Mouse (Mus musculus): ENCODE measurements around the gene Ankrd17. TPM values are rescaled to one million over a fixed set of nuclear protein-coding genes. Genes with fewer than 3 reads are reported as not detected.

Ankrd17 gene
- total and polyA plus RNA-seq, 3 experiments, result 34.6 to 67.3 (median 35.0) TPM

- Histone ChIP-seq H3K79me2 (ENCODE audit: control insufficient read depth, insufficient read depth, low read length, poor library complexity) (peaks cover 15% of the 10 kb centered on the region), H3K4me1 (ENCODE audit: control insufficient read depth in 1 of 2, insufficient read depth in 2 of 2, low read length in 2 of 2) (peaks cover 0 to 5% of the 10 kb centered on the region in 2 experiments; a peak in 3 of 4 replicates), H3K27me3 (ENCODE audit: control insufficient read depth in 1 of 2, insufficient read depth in 2 of 2, low read length in 2 of 2) (no peaks in the 10 kb centered on the region), H3K4me3 (ENCODE audit: control insufficient read depth in 1 of 2, insufficient read depth in 1 of 2, low read depth in 2 of 2, low read length in 2 of 2) (peak overlapping the region; percentile 41 to 52), H3K36me3 (ENCODE audit: control insufficient read depth in 1 of 2, insufficient read depth in 2 of 2, low read length in 2 of 2) (peaks cover 10 to 15% of the 10 kb centered on the region in 2 experiments), H3K9me3 (replicated peaks; ENCODE audit: insufficient read depth, low read length) (no peaks in the 10 kb centered on the region), H3K27ac (ENCODE audit: control insufficient read depth, low read depth, low read length) (peak overlapping the region; percentile 96), H3K9ac (ENCODE audit: control insufficient read depth, low read depth, low read length, poor library complexity, severe bottlenecking) (peak overlapping the region; percentile 66)
- TF ChIP-seq POLR2AphosphoS5 (IDR thresholded peaks at IDR 0.05; ENCODE audit: borderline replicate concordance, low read depth, low read length) (no peak), CHD1 (IDR thresholded peaks at IDR 0.05; ENCODE audit: low read depth, low read length) (peak; percentile 68; the same call in 1 of the 2 replicates)
- peak; percentile 51 for DNase-seq (ENCODE audit: low read depth, low spot score)
Observed at GRCm38 (mm10) chr5:90224730-90225129, 141.6 kb downstream of the Ankrd17 start.

- peak; percentile 99 for DNase-seq (ENCODE audit: low read depth, low spot score)
- Histone ChIP-seq H3K9ac (ENCODE audit: control insufficient read depth, low read depth, low read length, poor library complexity, severe bottlenecking) (peak within 1 kb of the TSS; percentile 92), H3K4me1 (ENCODE audit: control insufficient read depth in 1 of 2, insufficient read depth in 2 of 2, low read length in 2 of 2) (peaks cover 0 to 5% of the 10 kb centered on the region in 2 experiments; a peak in 3 of 4 replicates), H3K27ac (ENCODE audit: control insufficient read depth, low read depth, low read length) (peak within 1 kb of the TSS; percentile 96), H3K79me2 (ENCODE audit: control insufficient read depth, insufficient read depth, low read length, poor library complexity) (peaks cover 15% of the 10 kb centered on the region), H3K27me3 (ENCODE audit: control insufficient read depth in 1 of 2, insufficient read depth in 2 of 2, low read length in 2 of 2) (no peaks in the 10 kb centered on the region), H3K36me3 (ENCODE audit: control insufficient read depth in 1 of 2, insufficient read depth in 2 of 2, low read length in 2 of 2) (peaks cover 10 to 15% of the 10 kb centered on the region in 2 experiments), H3K9me3 (replicated peaks; ENCODE audit: insufficient read depth, low read length) (no peaks in the 10 kb centered on the region), H3K4me3 (ENCODE audit: control insufficient read depth in 1 of 2, insufficient read depth in 1 of 2, low read depth in 2 of 2, low read length in 2 of 2) (peak within 1 kb of the TSS; percentile 62 to 68)
- no peak for TF ChIP-seq RAD21 (IDR thresholded peaks at IDR 0.05; ENCODE audit: low read depth, low read length)
- TF ChIP-seq ELF1 (IDR thresholded peaks at IDR 0.05; ENCODE audit: low read depth, low read length), result peak; percentile 86
- TF ChIP-seq MYB (IDR thresholded peaks at IDR 0.05; ENCODE audit: low read depth, low read length), result no peak
- TF ChIP-seq ZMIZ1 (IDR thresholded peaks at IDR 0.05; ENCODE audit: low read depth, low read length), result peak; percentile 91
- peak; percentile 67; the same call in 1 of the 2 replicates for TF ChIP-seq POLR2AphosphoS5 (IDR thresholded peaks at IDR 0.05; ENCODE audit: borderline replicate concordance, low read depth, low read length)
- TF ChIP-seq ZKSCAN1 (IDR thresholded peaks at IDR 0.05; ENCODE audit: low read depth, low read length), result no peak; the same call in 1 of the 2 replicates
- no peak for TF ChIP-seq CHD1 (IDR thresholded peaks at IDR 0.05; ENCODE audit: low read depth, low read length)
- no peak; the same call in 1 of the 2 replicates for TF ChIP-seq MAZ (IDR thresholded peaks at IDR 0.05; ENCODE audit: low read depth, low read length)
- no peak; a peak in 1 of 4 replicates for TF ChIP-seq EP300 (IDR thresholded peaks at IDR 0.05; ENCODE audit: low read depth in 1 of 2, low read length in 2 of 2)
- TF ChIP-seq RCOR1 (IDR thresholded peaks at IDR 0.05; ENCODE audit: low read depth, low read length), result no peak
- peak; percentile 98 for TF ChIP-seq MYC (IDR thresholded peaks at IDR 0.05; ENCODE audit: low read depth, low read length)
- peak; percentile 51 for TF ChIP-seq USF1 (IDR thresholded peaks at IDR 0.05; ENCODE audit: low read depth, low read length)
- TF ChIP-seq TCF12 (IDR thresholded peaks at IDR 0.05; ENCODE audit: low read depth, low read length), result peak; percentile 45
- TF ChIP-seq POLR2AphosphoS2 (IDR thresholded peaks at IDR 0.05; ENCODE audit: low read length), result peak; percentile 99
- peak; percentile 83 for TF ChIP-seq NRF1 (IDR thresholded peaks at IDR 0.05; ENCODE audit: insufficient read depth, low read depth, low read length, poor library complexity, severe bottlenecking)
- no peak for TF ChIP-seq JUND (IDR thresholded peaks at IDR 0.05; ENCODE audit: low read depth, low read length)
- no peak for TF ChIP-seq MAFK (IDR thresholded peaks at IDR 0.05; ENCODE audit: borderline replicate concordance, low read depth, low read length)
- no peak for TF ChIP-seq TAL1 (IDR thresholded peaks at IDR 0.05; ENCODE audit: low read length)
- TF ChIP-seq SMC3 (IDR thresholded peaks at IDR 0.05; ENCODE audit: low read depth, low read length), result no peak
- peak; percentile 89 for TF ChIP-seq HCFC1 (IDR thresholded peaks at IDR 0.05; ENCODE audit: low read depth, low read length)
- TF ChIP-seq POLR2A (IDR thresholded peaks at IDR 0.05; ENCODE audit: control insufficient read depth in 1 of 2, insufficient read depth in 1 of 2, low read depth in 1 of 2, low read length in 2 of 2, poor library complexity in 1 of 2), result peak; percentile 93 to 96
- no peak for TF ChIP-seq GATA1 (IDR thresholded peaks at IDR 0.05; ENCODE audit: low read depth, low read length)
- no peak for TF ChIP-seq MEF2A (IDR thresholded peaks at IDR 0.05; ENCODE audit: extremely low read depth, insufficient replicate concordance, low read depth, low read length, poor library complexity, severe bottlenecking)
- TF ChIP-seq BHLHE40 (IDR thresholded peaks at IDR 0.05; ENCODE audit: borderline replicate concordance, low read depth, low read length), result no peak
- no peak for TF ChIP-seq TBP (IDR thresholded peaks at IDR 0.05; ENCODE audit: low read depth, low read length)
- TF ChIP-seq CTCF (IDR thresholded peaks at IDR 0.05 in 2 of 3, conservative IDR thresholded peaks at IDR 0.05 in 1 of 3; ENCODE audit: control insufficient read depth in 1 of 3, insufficient read depth in 1 of 3, low read depth in 2 of 3, low read length in 3 of 3, poor library complexity in 1 of 3, severe bottlenecking in 1 of 3), result no peak
- TF ChIP-seq CHD2 (IDR thresholded peaks at IDR 0.05; ENCODE audit: low read length), result no peak
- TF ChIP-seq E2F4 (IDR thresholded peaks at IDR 0.05; ENCODE audit: borderline replicate concordance, low read depth, low read length), result peak; percentile 76; the same call in 1 of the 2 replicates
- TF ChIP-seq SIN3A (IDR thresholded peaks at IDR 0.05; ENCODE audit: low read length), result peak; percentile 86
Observed at GRCm38 (mm10) chr5:90223534-90224381, 142.6 kb downstream of the Ankrd17 start, which contains the start of gene Cox18. Cox18 (minus strand) TSS chr5:90224001.

Data from MEL (cell line).